15 mouse cellular contexts compared by ENCODE assay signal in the genomic region with DNA sequence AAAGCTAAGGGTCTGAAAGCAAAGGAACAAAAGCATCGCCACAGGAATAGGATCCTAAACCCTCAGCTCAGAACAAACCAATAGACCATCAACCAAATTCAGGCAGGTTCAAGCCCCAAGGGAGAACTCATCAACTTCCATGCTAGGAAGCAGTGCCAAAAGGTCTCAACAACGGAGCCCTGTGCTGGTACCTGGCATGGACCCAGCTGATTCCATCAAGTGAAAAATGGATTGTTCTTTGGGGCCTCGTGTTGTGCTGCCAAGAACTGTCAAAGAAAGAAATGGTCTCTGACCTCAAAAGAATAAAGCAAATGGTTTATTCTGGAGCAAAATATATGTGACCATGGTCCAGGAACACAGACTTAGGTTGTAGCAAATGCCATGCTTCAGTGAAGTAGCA.
DNase-seq lines count a peak whose midpoint lies in the region; ATAC-seq and TF ChIP-seq lines count a peak whose summit lies in the region.
"Had no signal": no experiment of that assay in that cellular context is flagged by ENCODE, and none has a peak within 500 bp of the region (broad histone marks: within the 10 kb centered on the region; RNA-seq: fewer than 3 reads in every experiment).

No protein-coding gene starts in this region.

- DNase-seq in hindbrain, postnatal 0 days (ENCODE audit: low spot score), result peak; percentile 10
- DNase-seq in hindbrain, embryonic 10.5 days (ENCODE audit: low spot score), result no peak
- DNase-seq in lung, embryonic 14.5 days, result peak; percentile 21
- DNase-seq in lung, postnatal 14 days, result no peak
- DNase-seq in adrenal gland, adult 2 months, result peak; percentile 42
- DNase-seq in kidney, postnatal 10 days, result peak; percentile 57
- DNase-seq in neural tube, embryonic 10.5 days (ENCODE audit: extremely low spot score, low spot score), result no peak
- no peak for DNase-seq in spleen, adult 12 weeks (ENCODE audit: low spot score)
- DNase-seq: cerebellum, adult 18-20 months; liver, embryonic 13.5 days; thymus, adult 18-20 months had no signal

- TF ChIP-seq CTCF in hindbrain, postnatal 0 days (IDR thresholded peaks at IDR 0.05; ENCODE audit: low read depth), result no peak
- no peak for TF ChIP-seq CTCF in lung, embryonic 14.5 days (IDR thresholded peaks at IDR 0.05; ENCODE audit: low read depth)

- H3K9ac ChIP-seq in hindbrain, postnatal 0 days (replicated peaks; ENCODE audit: low read length), result no peak overlapping the region
- no peak overlapping the region for H3K9ac ChIP-seq in lung, embryonic 14.5 days
- H3K9ac ChIP-seq: embryonic facial prominence, embryonic 15.5 days; liver, embryonic 13.5 days had no signal

- H3K27me3 ChIP-seq in hindbrain, postnatal 0 days (ENCODE audit: insufficient read depth, low read length), result no peaks in the 10 kb centered on the region
- no peaks in the 10 kb centered on the region for H3K27me3 ChIP-seq in hindbrain, embryonic 10.5 days (ENCODE audit: insufficient read depth, poor library complexity, severe bottlenecking)
- H3K27me3 ChIP-seq in lung, embryonic 14.5 days (ENCODE audit: insufficient read depth, low read length), result no peaks in the 10 kb centered on the region
- H3K27me3 ChIP-seq: embryonic facial prominence, embryonic 15.5 days; liver, embryonic 13.5 days had no signal

- 32% methylated on average over 3 of the region's 3 CpGs for WGBS in hindbrain, postnatal 0 days
- WGBS in hindbrain, embryonic 10.5 days, result 80% methylated on average over 3 of the region's 3 CpGs
- 39% methylated on average over 3 of the region's 3 CpGs for WGBS in lung, embryonic 14.5 days

- H3K36me3 ChIP-seq in hindbrain, postnatal 0 days (ENCODE audit: insufficient read depth, low read length), result no peaks in the 10 kb centered on the region
- no peaks in the 10 kb centered on the region for H3K36me3 ChIP-seq in hindbrain, embryonic 10.5 days
- H3K36me3 ChIP-seq in lung, embryonic 14.5 days (ENCODE audit: insufficient read depth), result no peaks in the 10 kb centered on the region
- H3K36me3 ChIP-seq: embryonic facial prominence, embryonic 15.5 days; liver, embryonic 13.5 days had no signal

- no peak overlapping the region for H3K4me2 ChIP-seq in hindbrain, postnatal 0 days (ENCODE audit: low read depth, low read length)
- no peak overlapping the region for H3K4me2 ChIP-seq in lung, embryonic 14.5 days
- H3K4me2 ChIP-seq: embryonic facial prominence, embryonic 15.5 days; heart, embryonic 11.5 days; liver, embryonic 13.5 days; midbrain, embryonic 11.5 days had no signal

- no peak overlapping the region for H3K27ac ChIP-seq in hindbrain, postnatal 0 days
- H3K27ac ChIP-seq in hindbrain, embryonic 10.5 days, result no peak overlapping the region
- no peak overlapping the region for H3K27ac ChIP-seq in lung, embryonic 14.5 days (ENCODE audit: low read depth)
- H3K27ac ChIP-seq: embryonic facial prominence, embryonic 15.5 days; liver, embryonic 13.5 days had no signal

- no peaks in the 10 kb centered on the region for H3K4me1 ChIP-seq in hindbrain, postnatal 0 days (ENCODE audit: insufficient read depth, low read length)
- H3K4me1 ChIP-seq in hindbrain, embryonic 10.5 days (replicated peaks), result no peaks in the 10 kb centered on the region
- no peaks in the 10 kb centered on the region for H3K4me1 ChIP-seq in lung, embryonic 14.5 days (ENCODE audit: insufficient read depth)
- H3K4me1 ChIP-seq: embryonic facial prominence, embryonic 15.5 days; liver, embryonic 13.5 days had no signal

- no peaks in the 10 kb centered on the region for H3K9me3 ChIP-seq in hindbrain, postnatal 0 days (ENCODE audit: low read length)
- no peaks in the 10 kb centered on the region for H3K9me3 ChIP-seq in hindbrain, embryonic 10.5 days
- no peaks in the 10 kb centered on the region for H3K9me3 ChIP-seq in lung, embryonic 14.5 days (ENCODE audit: low read depth, low read length)
- H3K9me3 ChIP-seq: embryonic facial prominence, embryonic 15.5 days; liver, embryonic 13.5 days had no signal

- no peak overlapping the region for H3K4me3 ChIP-seq in hindbrain, postnatal 0 days (ENCODE audit: low read length)
- H3K4me3 ChIP-seq in hindbrain, embryonic 10.5 days, result no peak overlapping the region
- no peak overlapping the region for H3K4me3 ChIP-seq in lung, embryonic 14.5 days (ENCODE audit: low read depth, low read length)
- H3K4me3 ChIP-seq: embryonic facial prominence, embryonic 15.5 days; liver, embryonic 13.5 days had no signal

- ATAC-seq in hindbrain, postnatal 0 days, result no peak
- ATAC-seq in lung, embryonic 14.5 days (ENCODE audit: insufficient read depth), result no peak
- ATAC-seq: inflammation-experienced regulatory T-cells, adult 6 months had no signal

Comparison
In these comparisons a context has a peak if more than half of its experiments do, and no peak if none do; other contexts are left out.
1. DNase-seq: peak in hindbrain, postnatal 0 days (single experiment), lung, embryonic 14.5 days (single experiment), adrenal gland, adult 2 months (single experiment) and kidney, postnatal 10 days (single experiment); none in hindbrain, embryonic 10.5 days (single experiment), lung, postnatal 14 days (single experiment), neural tube, embryonic 10.5 days (single experiment) and spleen, adult 12 weeks (single experiment).